8 mouse cellular contexts compared by ENCODE assay signal in the genomic region with DNA sequence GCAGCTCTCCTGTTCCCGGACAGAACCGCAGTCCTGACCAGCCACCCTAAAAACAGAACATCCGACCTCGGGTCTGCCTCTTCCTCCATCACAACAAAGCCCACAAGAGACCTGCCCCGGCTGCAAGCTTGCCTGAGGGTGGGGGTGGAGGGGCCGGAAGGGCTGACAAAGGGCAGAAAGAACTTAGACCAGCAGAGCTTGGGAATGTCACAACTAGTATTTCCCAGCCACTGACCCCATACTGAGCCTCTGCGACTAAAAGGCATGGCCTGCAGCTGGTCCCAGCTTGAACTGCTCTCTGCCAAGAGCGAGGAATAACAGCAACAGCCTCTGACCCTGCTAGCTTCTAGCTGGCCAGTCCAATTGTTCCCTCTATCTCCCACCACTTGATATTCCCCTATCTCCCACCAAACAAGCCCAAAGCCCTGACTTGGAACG. TPM values are rescaled to one million over a fixed set of nuclear protein-coding genes. Genes with fewer than 3 reads are reported as not detected.
DNase-seq lines count a peak whose midpoint lies in the region; ATAC-seq and TF ChIP-seq lines count a peak whose summit lies in the region.

No protein-coding gene starts in this region.

- WGBS in limb, embryonic 14.5 days: 31% methylated on average over 9 of the region's 9 CpGs
- WGBS in stomach, embryonic 15.5 days: 38% methylated on average over 9 of the region's 9 CpGs
- WGBS in forebrain, embryonic 11.5 days: 11% methylated on average over 9 of the region's 9 CpGs

- no peak overlapping the region for H3K27ac ChIP-seq in limb, embryonic 14.5 days (replicated peaks; ENCODE audit: low read depth, low read length)
- H3K27ac ChIP-seq in stomach, embryonic 15.5 days: no peak overlapping the region
- no peak overlapping the region for H3K27ac ChIP-seq in forebrain, embryonic 11.5 days (ENCODE audit: low read depth, low read length)

- no peak overlapping the region for H3K4me2 ChIP-seq in limb, embryonic 14.5 days (replicated peaks; ENCODE audit: low read depth, low read length, severe bottlenecking)
- no peak overlapping the region for H3K4me2 ChIP-seq in stomach, embryonic 15.5 days
- no peak overlapping the region for H3K4me2 ChIP-seq in forebrain, embryonic 11.5 days (ENCODE audit: low read depth, low read length, severe bottlenecking)

- no peaks in the 10 kb centered on the region for H3K27me3 ChIP-seq in limb, embryonic 14.5 days (ENCODE audit: control insufficient read depth, insufficient read depth, low read length)
- H3K27me3 ChIP-seq in stomach, embryonic 15.5 days (replicated peaks): no peaks in the 10 kb centered on the region
- no peaks in the 10 kb centered on the region for H3K27me3 ChIP-seq in forebrain, embryonic 11.5 days (ENCODE audit: control insufficient read depth, insufficient read depth, low read length)

- ATAC-seq in hematopoietic stem cell, adult 5-6 weeks (replicated peaks in 1 of 2; ENCODE audit: insufficient read depth in 1 of 2, low FRiP score in 2 of 2, low TSS enrichment in 1 of 2, low read depth in 1 of 2, poor library complexity in 2 of 2, severe bottlenecking in 2 of 2): peak; percentile 46 to 64
- peak; percentile 21; the same call in 1 of the 2 replicates for ATAC-seq in limb, embryonic 14.5 days (ENCODE audit: low FRiP score, low read depth)
- peak; percentile 45; the same call in 1 of the 2 replicates for ATAC-seq in stomach, embryonic 15.5 days (ENCODE audit: insufficient read depth, low FRiP score, low read depth)
- no peak for ATAC-seq in forebrain, embryonic 11.5 days (replicated peaks; ENCODE audit: low FRiP score)

- peaks cover 31% of the 10 kb centered on the region for H3K4me1 ChIP-seq in limb, embryonic 14.5 days (ENCODE audit: control insufficient read depth, insufficient read depth, low read length)
- peaks cover 12% of the 10 kb centered on the region for H3K4me1 ChIP-seq in stomach, embryonic 15.5 days
- H3K4me1 ChIP-seq in forebrain, embryonic 11.5 days (replicated peaks; ENCODE audit: control insufficient read depth, insufficient read depth, low read length): peaks cover 5% of the 10 kb centered on the region; the same call in 1 of the 2 replicates

- H3K4me3 ChIP-seq in limb, embryonic 14.5 days (replicated peaks; ENCODE audit: low read length): no peak overlapping the region
- H3K4me3 ChIP-seq in stomach, embryonic 15.5 days (replicated peaks): no peak overlapping the region
- H3K4me3 ChIP-seq in forebrain, embryonic 11.5 days (ENCODE audit: low read depth, low read length): no peak overlapping the region

- H3K9ac ChIP-seq in limb, embryonic 14.5 days (ENCODE audit: low read depth, low read length, severe bottlenecking): peak overlapping the region; percentile 40; the same call in 1 of the 2 replicates
- no peak overlapping the region for H3K9ac ChIP-seq in stomach, embryonic 15.5 days
- H3K9ac ChIP-seq in forebrain, embryonic 11.5 days (ENCODE audit: low read length): no peak overlapping the region

- peaks cover 15% of the 10 kb centered on the region for H3K36me3 ChIP-seq in limb, embryonic 14.5 days (ENCODE audit: control insufficient read depth, insufficient read depth, low read length)
- H3K36me3 ChIP-seq in stomach, embryonic 15.5 days: no peaks in the 10 kb centered on the region
- peaks cover 4% of the 10 kb centered on the region; the same call in 1 of the 2 replicates for H3K36me3 ChIP-seq in forebrain, embryonic 11.5 days (ENCODE audit: control insufficient read depth, insufficient read depth, low read length)

- TF ChIP-seq POLR2A in limb, embryonic 14.5 days (IDR thresholded peaks at IDR 0.05; ENCODE audit: borderline replicate concordance, extremely low read depth, insufficient read depth, insufficient read length): no peak

- H3K9me3 ChIP-seq in limb, embryonic 14.5 days (ENCODE audit: control insufficient read depth, low read length): no peaks in the 10 kb centered on the region
- H3K9me3 ChIP-seq in stomach, embryonic 15.5 days: no peaks in the 10 kb centered on the region
- no peaks in the 10 kb centered on the region for H3K9me3 ChIP-seq in forebrain, embryonic 11.5 days (ENCODE audit: control insufficient read depth, low read length)

- peak; percentile 80 for DNase-seq in ES-CJ7 (ENCODE audit: low read depth, low spot score)
- peak; percentile 40 for DNase-seq in embryo, embryonic 10.5 days (ENCODE audit: low spot score)
- no peak for DNase-seq in limb, embryonic 14.5 days (ENCODE audit: low spot score)
- DNase-seq in c-Kit-positive CD71-positive TER-119-positive erythroid progenitor cells, embryonic 14.5 days (ENCODE audit: low spot score): no peak
- DNase-seq in right cerebral cortex, postnatal 10 days (ENCODE audit: low spot score in 2 of 2): no peak
- DNase-seq in forebrain, embryonic 11.5 days (ENCODE audit: low spot score): no peak

RNA-seq across cellular contexts. Expression of gene Myo1b, which starts 36.5 kb away (rescaled TPM):
- 2.3 and 2.7 TPM in 2 replicates for total RNA-seq in hematopoietic stem cell, adult 5-6 weeks (2017)
- 47.8 and 53.5 TPM in 2 replicates for polyA plus RNA-seq in limb, embryonic 14.5 days (2012; rRNA removed)
- polyA plus RNA-seq in limb, embryonic 14.5 days (2014; fragmentation: Nextera tagmentation; extraction: Ambion mirVana): 107 and 113 TPM in 2 replicates
- 63.0 and 63.8 TPM in 2 replicates for polyA plus RNA-seq in stomach, embryonic 15.5 days (2015; fragmentation: Nextera tagmentation; extraction: Ambion mirVana)
- polyA plus RNA-seq in forebrain, embryonic 11.5 days (2014; fragmentation: Nextera tagmentation; extraction: Ambion mirVana): 109 and 117 TPM in 2 replicates

Comparison
In these comparisons a context has a peak if more than half of its experiments do, and no peak if none do; other contexts are left out.
1. DNase-seq: peak in ES-CJ7 (single experiment) and embryo, embryonic 10.5 days (single experiment); none in limb, embryonic 14.5 days (single experiment), c-Kit-positive CD71-positive TER-119-positive erythroid progenitor cells, embryonic 14.5 days (single experiment), right cerebral cortex, postnatal 10 days (0 of 2) and forebrain, embryonic 11.5 days (single experiment).